Mouse (Mus musculus): ENCODE measurements around the gene Pik3cg. TPM values are rescaled to one million over a fixed set of nuclear protein-coding genes. Genes with fewer than 3 reads are reported as not detected.

The Pik3cg gene
- total RNA-seq, 2 experiments from 2014 or later, result 1.8 to 2.2 TPM

GRCm38 (mm10) chr12:32143782-32144181 lies 64.7 kb downstream of the Pik3cg start:
- DNase-seq, result no peak

DNA sequence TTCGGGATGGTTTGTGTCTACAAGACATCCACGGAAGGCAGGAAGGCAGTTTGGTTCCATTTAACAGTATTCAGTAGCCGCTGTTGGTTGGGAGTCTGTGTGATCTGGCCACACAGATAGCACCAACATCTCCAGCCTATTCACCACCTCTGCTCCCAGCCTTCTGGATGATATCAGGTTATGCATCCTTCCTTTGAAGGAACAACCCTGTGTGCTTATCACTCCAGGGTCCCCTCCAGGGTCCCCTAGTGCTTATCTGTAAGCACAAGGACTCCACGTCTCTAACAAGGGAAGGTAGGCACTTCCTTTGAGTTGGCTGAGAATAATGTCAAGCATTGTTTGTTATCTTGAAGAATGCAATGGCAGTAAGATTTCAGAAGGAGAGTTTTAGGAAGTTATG lies 65.3 kb downstream of the Pik3cg start:
- no peak for DNase-seq

DNA sequence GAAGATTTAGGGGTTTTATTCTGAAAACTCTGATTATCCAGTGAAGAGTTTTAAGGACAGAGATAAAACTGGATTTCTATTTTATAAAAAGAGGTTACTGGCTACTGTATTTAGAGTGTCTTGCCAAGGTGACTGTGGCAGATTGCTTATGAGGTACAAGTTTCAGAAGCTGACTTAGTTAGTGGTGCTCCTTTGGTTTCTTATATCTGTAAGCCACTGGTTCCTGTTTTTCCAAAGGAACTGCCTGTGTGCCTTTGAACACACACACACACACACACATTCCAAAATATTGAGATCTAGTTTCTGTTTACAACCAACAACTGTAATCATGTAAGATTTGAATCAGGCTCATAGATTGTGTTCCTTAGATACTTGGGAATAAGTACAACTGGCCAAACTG lies 66.7 kb downstream of the Pik3cg start:
- no peak for DNase-seq

GRCm38 (mm10) chr12:32138831-32139230 lies 69.6 kb downstream of the Pik3cg start:
- no peak for DNase-seq

- no peak for DNase-seq
Measured at GRCm38 (mm10) chr12:32138362-32138761, 70.1 kb downstream of the Pik3cg start.

GRCm38 (mm10) chr12:32137542-32137941 lies 70.9 kb downstream of the Pik3cg start:
- DNase-seq, result no peak

- DNase-seq, result no peak
Measured at GRCm38 (mm10) chr12:32127599-32128507, 80.6 kb downstream of the Pik3cg start.

DNA sequence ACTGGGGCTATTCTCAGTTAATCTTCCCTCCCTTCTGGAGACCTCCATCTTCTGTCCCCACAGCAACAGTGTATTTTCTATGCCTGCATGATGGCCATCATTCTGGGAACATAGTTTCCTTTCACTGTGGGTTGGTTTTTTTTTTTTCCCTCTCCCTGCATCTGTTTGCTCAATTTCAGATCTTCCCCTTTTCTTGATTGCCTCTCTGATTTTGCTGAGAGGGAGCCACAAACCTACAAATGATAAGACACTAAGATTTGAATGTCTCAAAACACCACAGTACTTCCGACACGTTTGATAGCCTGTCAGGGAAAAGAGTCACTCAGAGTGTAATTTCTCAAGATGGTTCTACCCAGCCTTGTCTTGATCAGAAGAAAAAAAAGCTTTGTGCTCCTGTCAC lies 81.3 kb downstream of the Pik3cg start:
- no peak for DNase-seq

GRCm38 (mm10) chr12:32124456-32124855 lies 84.0 kb downstream of the Pik3cg start:
- no peak for DNase-seq

- no peak for DNase-seq
Measured at GRCm38 (mm10) chr12:32124030-32124429, 84.4 kb downstream of the Pik3cg start.

- peak; percentile 79 to 87 for DNase-seq
Measured at GRCm38 (mm10) chr12:32123559-32123958, 84.9 kb downstream of the Pik3cg start.

Other genes starting within 250 kb of the Pik3cg start
- gene Prkar2b, start 147.4 kb downstream of the Pik3cg start, total RNA-seq (2021), result 100 to 1,000 TPM; 417 to 626 TPM
- gene Ccdc71l, start 170.0 kb upstream of the Pik3cg start, total RNA-seq (2021), result 10 to 100 TPM; 14.4 to 16.4 TPM

Data from adrenal gland, postnatal 36 days (tissue).